Mouse (Mus musculus): ENCODE measurements at regions not wholly inside any gene's neighbourhood (a gene's known extent, or its start where the extent isn't known, plus 50 kb on each side); places are given as distances from the start of the nearest gene placed in this dataset.
A peak's percentile ranks its signal among the peaks of the same experiment; 100 is the strongest.
"Not testable (repeated sequence)": the region's sequence is repeated elsewhere in the genome, so short reads cannot be mapped to it uniquely, and the experiment has no call there.

DNA sequence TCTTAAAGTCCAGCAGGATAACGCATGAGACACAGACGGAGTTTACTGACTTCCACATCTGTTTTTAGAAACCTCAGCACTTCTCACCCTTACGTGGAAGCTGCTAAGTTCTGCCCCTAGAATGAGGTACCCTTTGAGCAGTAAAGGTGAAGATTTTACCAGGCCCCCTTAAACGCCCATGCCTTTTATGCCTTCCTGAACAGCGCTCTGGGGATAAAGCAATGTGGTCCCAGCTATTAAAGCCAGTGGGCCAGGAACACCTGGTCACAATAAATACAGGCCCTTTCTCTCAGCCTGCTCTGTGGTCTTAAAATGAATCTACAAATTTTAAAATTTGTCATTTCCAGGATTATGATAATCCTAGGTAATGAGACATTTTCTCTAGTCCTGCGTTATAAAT lies 57.9 kb downstream of the Llph start:
- no peak for DNase-seq

DNA sequence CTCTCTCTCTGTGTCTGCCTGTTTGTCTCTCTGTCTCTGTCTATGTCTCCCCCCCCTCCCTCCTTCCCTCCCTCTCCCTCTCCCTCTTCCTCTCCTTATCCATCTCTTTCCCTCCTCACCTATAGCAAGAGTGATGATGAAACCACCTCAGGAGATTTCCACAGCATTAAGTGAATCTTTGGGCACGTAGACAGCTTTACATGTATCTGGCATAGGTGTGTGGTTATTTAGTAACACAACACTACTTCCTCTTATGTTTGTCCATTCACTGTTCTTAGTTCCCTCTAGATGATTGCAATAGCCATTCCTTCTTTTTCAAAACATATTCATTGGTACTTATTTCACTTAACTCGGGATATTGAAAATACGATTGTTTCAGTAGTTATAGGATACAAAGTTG lies 65.0 kb downstream of the Llph start:
- no peak for DNase-seq

DNA sequence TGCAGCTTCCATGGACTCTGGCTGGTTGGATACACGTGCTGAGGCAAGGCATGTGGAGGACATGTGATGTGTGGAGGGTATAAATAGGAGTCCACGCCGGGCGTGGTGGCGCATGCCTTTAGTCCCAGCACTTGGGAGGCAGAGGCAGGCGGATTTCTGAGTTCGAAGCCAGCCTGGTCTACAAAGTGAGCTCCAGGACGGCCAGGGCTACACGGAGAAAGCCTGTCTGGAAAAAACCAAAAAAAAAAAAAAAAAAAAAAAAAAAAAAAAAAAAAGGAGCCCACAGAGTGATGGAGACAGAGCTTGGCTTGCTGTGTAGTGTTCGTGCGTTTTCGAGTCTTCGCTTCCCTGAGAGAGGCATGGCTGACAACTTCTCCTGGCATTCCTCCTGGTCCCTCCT lies 66.5 kb downstream of the Llph start:
- not testable (repeated sequence) for DNase-seq

DNA sequence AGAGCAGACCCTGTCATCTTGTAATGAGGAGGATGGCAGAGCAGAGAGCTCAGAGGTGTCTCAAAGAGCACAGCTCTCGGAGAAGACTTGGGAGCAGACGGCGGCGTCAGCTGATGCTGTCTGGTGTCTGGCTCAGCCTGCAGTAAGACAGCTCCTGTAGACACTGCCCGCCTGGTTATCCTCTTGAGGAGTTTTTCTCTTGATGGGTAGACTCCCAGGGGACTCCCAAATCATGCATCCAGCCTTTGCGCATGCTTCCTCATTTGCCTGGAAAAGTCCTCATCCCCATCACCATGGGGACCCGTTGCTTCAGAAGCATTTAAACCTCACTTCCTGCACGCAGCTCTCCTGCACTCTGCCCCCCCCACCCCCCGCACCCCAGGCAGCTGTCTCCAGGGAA lies 67.6 kb downstream of the Llph start:
- no peak for DNase-seq

DNA sequence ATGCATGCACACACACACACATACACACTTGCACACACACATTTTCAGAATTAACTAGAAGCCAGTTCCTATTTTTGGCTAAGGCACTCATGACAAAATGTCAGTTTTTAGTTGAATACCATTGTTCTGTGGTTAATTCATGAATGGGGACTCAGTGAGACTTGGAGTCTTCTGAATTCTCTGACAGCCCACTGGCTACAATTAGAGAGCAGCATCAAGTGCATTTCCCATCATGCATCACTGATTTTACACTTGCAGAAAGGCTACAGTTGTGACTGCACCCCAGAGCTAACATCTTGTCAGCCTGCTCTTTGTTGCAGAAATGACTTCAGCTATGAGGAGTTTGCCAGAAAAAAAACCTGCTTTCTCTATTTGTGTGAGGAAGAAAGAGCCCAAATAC lies 70.4 kb downstream of the Llph start:
- DNase-seq, result no peak

DNA sequence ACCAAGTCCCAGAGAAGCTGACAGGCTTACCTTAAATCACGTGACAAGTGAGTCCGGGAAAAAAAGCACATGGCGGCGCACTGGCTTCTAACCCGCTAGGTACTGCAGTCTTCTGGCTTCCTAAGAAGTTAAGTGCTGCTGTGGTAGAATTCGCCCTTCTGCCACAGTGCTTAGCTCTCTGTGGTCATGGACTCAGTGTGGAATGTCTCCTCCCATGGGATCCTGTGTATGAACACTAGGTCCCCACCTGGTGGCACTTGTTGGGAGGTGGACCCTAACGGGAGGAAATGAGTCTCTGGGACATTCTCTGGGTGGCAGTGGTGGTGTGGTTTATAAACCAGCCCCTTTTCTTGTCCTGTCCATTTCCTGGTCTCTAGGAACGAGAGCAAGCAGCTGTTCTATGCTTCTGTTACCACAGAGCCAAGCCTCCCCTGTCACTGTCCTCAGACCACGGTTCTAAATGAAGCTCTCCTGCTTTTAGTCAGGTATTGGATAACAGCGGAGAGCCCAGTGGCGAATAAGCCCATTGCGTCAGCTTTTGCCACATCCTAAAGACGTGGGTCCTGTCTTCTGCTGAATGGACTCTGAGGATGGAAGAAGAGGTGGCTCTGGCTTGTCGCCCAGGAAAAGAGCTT lies 71.5 kb downstream of the Llph start:
- DNase-seq, result no peak

DNA sequence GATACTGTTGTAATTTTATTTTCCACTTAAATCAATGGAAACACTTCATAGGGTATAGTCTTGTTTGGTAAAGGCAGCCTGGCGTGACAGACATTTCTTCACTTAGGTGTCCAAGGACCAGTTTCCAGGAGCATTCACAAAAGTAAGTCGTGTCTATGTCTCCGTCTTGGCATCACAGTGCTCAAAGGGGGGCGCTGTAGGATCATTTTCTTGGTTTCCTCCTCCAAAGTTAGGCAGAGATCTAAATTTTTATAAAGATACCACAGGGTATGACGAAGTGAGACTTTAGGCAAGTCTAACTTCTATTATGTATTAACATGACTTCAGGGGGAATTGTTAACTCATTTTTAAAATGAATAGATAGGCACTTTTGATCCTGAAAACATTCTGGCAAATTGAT lies 79.1 kb downstream of the Llph start:
- DNase-seq, result peak; percentile 28

DNA sequence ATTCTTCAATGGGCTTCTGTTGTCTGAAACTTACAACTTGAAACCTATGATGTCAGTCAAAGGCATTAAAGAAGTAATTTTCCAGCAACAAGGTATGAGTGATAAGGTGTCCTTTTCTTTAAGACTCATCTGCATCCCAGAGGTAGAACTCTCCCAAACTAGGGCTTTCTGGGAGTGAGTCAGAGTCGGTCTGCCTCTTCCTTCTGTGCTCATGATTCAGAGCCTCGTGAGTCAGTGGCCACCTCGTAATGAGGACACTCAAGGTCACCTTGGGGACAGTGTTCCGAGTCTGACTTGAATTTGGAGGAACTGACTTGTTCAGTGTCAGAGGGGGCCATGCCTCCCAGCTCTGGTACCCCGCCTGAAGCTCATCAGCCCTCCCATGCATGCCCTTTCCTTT lies 81.8 kb downstream of the Llph start:
- DNase-seq, result no peak
